Mouse (Mus musculus): Measurements from ENCODE around the gene Slc46a3. TPM values are rescaled to one million over a fixed set of nuclear protein-coding genes. Genes with fewer than 3 reads are reported as not detected.

Gene Slc46a3
- total RNA-seq, 2 experiments from 2014 or later: 10.3 to 13.0 TPM

- peak; percentile 57 to 66 for DNase-seq (ENCODE audit: low spot score in 2 of 2)
Measured at GRCm38 (mm10) chr5:147848164-147848863, 46.3 kb downstream of the Slc46a3 start.

GRCm38 (mm10) chr5:147847361-147847760 lies 47.3 kb downstream of the Slc46a3 start:
- no peak for DNase-seq (ENCODE audit: low spot score in 2 of 2)

DNA sequence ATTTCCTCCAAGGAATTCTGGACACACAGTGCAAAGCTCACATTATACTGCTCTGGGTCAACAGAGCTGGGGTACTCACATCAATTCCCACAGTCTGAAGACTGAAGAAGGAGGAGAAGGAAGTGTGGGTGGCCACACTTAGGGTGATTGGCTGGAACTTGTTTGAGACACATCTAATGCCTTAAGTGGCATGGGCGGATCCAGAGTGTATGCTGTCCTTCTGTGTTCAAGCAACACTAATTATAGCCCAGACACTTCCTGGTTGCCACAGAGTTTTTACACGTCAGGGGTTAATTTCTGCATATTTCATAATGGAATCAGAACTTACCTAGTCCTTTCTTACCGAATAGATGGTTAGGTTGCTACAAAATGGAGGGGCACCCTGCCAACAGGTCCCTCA lies 49.3 kb downstream of the Slc46a3 start:
- DNase-seq (ENCODE audit: low spot score in 2 of 2): no peak

GRCm38 (mm10) chr5:147843340-147843739 lies 51.3 kb downstream of the Slc46a3 start:
- DNase-seq (ENCODE audit: low spot score in 2 of 2): no peak

DNA sequence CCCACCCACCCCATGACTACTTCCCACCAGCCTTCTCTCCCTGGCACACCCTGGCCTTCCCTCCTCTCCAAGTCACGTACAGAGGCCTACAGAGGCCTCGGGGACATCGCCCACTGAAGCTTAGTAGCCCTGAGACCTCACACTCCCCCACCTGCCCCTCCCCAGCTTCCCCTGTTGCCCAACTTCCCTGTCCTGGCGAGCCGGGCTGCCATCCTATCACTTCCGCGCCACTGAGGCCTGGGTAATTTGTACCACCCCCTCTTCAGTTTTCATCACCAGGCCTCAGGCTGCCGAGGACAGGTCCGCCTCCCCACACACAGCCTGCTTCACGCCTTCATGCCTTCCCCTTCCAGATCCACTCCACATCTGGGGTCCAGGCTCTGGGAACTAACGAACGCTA lies 55.2 kb downstream of the Slc46a3 start:
- no peak for DNase-seq (ENCODE audit: low spot score in 2 of 2)

DNA sequence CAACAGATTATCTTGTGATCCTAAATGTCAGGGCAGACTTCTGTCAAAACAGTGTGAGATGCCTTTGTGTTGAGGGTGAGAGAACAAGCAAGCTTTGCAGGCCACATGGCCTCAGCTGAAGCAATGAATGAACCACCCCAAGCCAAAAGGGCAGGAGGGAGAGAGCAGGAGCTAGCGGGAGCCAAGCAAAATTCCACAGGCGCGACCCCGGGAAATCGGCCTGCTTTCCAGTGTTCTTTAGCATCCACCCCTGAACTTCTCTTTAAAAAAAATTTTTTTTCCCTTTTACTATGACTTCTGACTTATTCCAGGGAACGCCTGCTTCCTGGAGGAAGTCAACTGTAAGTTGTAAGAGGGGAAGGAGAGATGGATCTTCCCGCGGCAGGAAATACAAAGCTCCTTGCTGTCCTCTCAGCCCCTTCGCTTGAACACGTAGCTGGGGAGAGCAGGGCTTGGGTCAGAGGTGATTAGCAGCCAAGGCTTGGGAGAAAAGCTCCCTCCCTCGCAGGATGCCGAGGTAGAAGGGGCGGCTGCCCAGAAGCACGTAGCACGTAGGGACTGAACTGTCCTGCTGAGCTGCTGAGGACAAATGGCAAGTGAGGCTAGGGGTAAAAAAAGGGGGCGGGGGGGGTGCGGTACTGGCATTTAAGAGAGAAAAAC lies 59.6 kb downstream of the Slc46a3 start:
- no peak for DNase-seq (ENCODE audit: low spot score in 2 of 2)

- DNase-seq (ENCODE audit: low spot score in 2 of 2): no peak
Measured at GRCm38 (mm10) chr5:147832842-147833241, 61.8 kb downstream of the Slc46a3 start.

DNA sequence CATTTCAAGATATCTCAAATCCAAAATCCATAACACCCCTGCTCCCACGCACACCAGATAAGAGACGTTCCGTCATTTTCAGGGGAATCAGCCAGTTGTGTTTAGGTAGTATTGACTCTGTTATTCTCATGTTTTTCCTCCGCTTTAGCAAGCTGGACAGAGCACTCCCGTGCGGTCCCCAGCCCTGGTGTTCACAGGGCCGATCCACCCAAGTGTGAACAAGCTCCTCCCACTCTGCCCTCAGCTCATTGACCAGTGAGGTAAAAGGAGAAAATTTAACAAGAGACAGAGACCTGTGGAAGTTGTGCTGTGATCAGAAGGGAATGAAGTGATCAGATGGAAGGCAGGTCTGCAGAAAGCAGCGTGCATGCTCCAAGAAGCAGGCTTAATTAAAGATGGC lies 65.8 kb downstream of the Slc46a3 start:
- no peak for DNase-seq (ENCODE audit: low spot score in 2 of 2)

Other genes starting within 250 kb of the Slc46a3 start
- gene Flt1, start 168.8 kb downstream of the Slc46a3 start, total RNA-seq (2021): 10 to 100 TPM; 63.0 to 74.4 TPM
- gene Pomp, start 34.4 kb downstream of the Slc46a3 start, total RNA-seq (2021): 100 to 1,000 TPM; 159 to 222 TPM
- gene Mtus2, start 62.5 kb upstream of the Slc46a3 start, total RNA-seq (2021): 1 to 10 TPM; 2.5 to 2.7 TPM